Mouse (Mus musculus): Measurements from ENCODE around the gene Nfe2.
"Not testable (repeated sequence)": the region's sequence is repeated elsewhere in the genome, so short reads cannot be mapped to it uniquely, and the experiment has no call there.

The Nfe2 gene

GRCm38 (mm10) chr15:103290417-103290816 lies 32.2 kb upstream of the Nfe2 start:
- no peak for DNase-seq

DNA sequence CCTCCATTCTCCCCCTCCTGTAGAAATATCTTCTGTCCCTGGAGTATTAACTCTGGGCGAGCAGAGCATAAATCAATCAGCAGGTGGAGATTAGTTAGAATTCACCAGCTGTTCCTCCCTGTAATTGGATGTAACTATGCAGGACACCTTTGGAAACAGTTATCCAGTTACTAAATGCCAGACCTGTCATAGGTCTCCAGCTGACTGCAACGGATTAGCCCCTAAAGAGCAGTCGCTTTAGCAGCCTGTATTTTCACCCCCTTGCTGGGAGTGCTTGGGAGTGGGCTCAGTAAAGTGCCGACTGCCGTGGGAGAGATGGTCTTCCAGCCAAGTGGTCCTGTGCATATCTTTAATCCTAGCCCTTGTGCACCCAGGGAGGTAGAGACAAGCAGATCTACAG lies 31.4 kb upstream of the Nfe2 start:
- no peak for DNase-seq

DNA sequence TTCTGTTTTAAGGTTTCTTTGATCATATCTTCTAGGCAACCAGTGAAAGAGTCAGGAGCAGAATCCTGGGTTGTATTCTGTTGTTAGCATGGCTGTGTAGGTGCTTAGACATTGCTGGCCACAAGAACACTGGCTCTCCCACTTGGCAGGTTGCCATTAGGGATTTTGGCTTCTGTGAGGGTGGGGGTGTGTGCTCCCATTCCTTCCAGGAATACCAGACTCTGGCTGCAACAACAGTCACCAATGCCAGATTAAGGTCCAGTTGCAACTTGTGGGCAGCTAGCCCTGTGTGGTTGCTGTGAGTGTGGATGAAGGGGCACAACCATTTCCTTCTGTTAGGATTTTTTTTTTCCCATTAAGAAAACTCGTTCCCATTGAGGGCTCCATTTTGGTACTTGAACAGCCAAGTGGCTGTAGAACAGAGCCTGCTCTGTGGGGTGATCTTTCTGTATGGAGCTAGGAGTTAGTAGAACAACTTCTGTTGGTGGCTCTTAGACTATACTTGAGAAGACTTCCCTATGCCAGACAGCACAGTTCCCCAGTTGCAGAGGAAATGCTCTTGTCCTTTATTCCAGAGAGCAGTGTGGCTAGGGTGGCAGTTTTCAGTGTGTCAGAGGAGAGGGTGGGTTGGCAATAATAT lies 27.7 kb upstream of the Nfe2 start:
- DNase-seq = no peak

GRCm38 (mm10) chr15:103284647-103285046 lies 26.4 kb upstream of the Nfe2 start:
- DNase-seq = no peak

GRCm38 (mm10) chr15:103284066-103284465 lies 25.9 kb upstream of the Nfe2 start:
- peak; percentile 33 to 42 for DNase-seq

DNA sequence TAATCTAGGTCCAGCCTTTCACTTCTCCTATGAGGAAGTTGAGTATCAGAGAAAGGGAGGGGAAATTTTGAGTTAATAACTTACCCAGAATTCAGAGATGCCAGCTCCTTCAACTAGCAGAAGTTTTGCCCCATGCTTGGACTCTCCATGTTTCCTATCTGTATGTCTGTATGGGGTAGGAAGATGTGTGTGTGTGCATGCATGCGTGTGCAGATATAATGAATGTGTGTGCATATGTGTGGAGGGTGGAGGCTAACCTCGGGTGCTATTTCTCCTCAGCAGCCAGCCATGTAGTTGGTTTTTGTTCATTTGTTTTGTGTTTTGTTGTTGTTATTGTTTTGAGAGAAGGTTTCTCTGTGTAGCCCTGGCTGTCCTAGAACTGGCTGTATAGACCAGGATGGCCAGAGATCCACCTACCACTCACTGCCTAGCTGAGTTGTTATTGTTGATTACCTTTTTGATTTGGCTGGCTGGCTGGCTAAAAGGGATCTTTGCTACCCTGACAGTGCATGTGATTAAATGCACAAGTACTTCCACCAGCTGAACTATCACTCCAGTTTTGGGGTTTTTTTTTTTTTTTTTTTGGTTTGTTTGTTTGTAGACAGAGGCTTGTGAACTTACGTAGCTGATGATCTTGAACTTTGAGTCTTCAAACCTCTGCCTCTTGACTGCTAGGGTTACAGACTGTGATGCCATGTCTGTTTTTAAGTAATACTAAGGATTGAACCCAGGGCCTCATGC lies 23.4 kb upstream of the Nfe2 start:
- DNase-seq = no peak

- no peak for DNase-seq
Measured at GRCm38 (mm10) chr15:103280817-103281464, 22.7 kb upstream of the Nfe2 start.

DNA sequence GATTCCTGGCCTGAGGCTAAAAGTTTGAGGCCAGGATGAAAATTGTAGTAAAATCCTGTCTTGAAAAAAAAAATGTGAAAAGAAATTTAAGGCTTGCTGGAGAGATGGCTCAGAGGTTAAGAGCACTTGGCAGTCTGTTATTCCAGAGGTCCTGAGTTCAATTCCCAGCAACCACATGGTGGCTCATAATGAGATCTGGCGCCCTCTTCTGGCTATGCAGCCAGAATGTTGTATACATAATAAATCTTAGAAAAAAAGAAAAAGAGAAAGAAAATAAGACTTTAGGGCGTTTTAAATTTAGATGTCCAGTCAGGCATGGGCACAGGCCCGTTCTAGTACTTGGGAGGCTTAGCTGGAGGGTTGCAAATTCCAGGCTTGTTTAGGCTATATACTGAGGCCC lies 21.5 kb upstream of the Nfe2 start:
- peak; percentile 27 to 32 for DNase-seq

DNA sequence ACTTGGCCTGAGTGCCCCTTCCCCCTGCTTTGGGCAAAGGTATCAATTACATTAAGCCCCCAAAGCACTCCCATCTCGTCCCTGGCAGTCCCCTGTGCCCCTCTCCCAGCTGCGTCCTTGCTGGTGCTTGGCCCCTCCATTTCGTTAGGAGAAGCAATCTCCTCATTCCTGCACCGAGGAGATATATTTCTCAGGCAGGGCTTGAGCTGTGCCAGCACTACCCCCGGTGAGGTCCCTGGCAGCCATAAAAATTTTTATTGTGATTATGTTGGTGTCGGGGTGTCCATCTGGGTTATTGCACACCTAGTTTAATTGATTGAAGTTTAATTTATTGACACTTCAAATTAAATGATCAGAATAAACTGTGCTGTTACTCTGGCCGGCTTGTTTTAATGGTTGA lies 19.7 kb upstream of the Nfe2 start:
- no peak for DNase-seq

- DNase-seq = not testable (repeated sequence)
Measured at GRCm38 (mm10) chr15:103275943-103276342, 17.7 kb upstream of the Nfe2 start.

DNA sequence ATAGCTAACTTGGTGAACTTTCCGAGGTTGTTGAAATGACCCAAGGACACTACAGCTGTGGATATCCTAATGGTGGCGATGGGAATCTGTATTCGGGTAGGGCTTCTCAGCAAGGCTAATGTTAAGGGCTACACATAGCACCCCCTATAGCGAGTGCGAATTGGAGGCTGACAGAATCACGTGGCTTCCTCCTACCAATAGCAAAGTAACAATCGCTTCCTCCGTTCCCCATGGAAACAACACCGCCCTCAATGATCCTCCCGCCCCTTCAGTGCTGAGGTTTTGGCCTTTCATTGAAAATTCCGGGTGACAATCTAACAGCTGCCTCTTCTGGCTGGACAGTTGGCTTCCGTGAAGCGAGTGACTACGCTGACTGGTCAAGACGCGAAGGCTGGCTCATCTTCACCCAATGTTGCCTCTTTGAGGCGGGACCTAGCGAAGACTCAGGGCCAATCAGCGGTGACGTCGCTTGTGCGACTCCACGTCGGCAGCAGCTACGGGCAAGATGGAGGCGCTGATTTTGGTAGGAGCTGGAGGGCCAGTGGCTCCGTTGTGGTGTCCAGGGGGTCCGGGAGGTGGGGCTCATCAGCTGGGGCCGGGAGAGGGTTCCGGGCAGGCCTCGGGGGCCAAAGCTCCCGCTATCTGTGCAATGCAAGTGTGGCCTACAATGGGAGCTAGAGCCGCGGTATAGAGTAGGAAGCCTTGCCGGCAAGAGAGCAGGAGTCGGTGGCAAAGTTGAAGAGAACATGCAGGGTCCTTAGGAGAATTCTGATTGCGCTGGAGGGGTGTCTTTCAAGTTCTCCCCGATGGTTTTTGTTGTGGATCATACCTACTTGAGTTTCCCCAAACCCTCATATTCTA lies 14.4 kb upstream of the Nfe2 start, which contains the start of gene Copz1:
Gene Copz1, plus strand, starts transcription at position 296 of the 861 bp plus-strand sequence.
- peak; percentile 86 to 95 for DNase-seq

- DNase-seq = no peak
Measured at GRCm38 (mm10) chr15:103268903-103269302, 10.7 kb upstream of the Nfe2 start.

- no peak for DNase-seq
Measured at GRCm38 (mm10) chr15:103264794-103265193, 6.6 kb upstream of the Nfe2 start.

GRCm38 (mm10) chr15:103259989-103260388 lies 1.8 kb upstream of the Nfe2 start:
- DNase-seq = no peak

DNA sequence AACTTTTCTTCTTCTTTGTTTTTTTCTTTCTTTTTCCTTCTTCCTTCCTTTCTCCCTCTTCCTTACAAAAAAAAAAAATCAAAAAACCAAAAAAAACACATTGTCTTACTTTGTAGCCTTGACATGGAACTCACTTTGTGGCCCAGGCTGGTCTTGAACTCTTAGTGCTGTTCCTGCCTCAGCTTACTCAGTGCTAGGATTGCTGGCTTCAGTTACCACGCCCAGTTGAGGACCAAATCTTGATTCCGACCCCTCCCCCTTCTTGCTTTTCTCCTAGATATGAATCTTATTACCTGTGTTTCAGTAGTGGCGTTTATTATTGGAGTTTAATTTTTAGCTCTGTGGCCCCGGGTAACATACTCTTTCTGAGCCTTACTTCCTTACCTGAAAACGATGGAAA lies 959 bp upstream of the Nfe2 start:
- no peak for DNase-seq

GRCm38 (mm10) chr15:103256210-103256986 lies 1.8 kb downstream of the Nfe2 start:
- DNase-seq = no peak

- DNase-seq = peak; percentile 52 to 58
Measured at GRCm38 (mm10) chr15:103255169-103255568, 3.0 kb downstream of the Nfe2 start.

DNA sequence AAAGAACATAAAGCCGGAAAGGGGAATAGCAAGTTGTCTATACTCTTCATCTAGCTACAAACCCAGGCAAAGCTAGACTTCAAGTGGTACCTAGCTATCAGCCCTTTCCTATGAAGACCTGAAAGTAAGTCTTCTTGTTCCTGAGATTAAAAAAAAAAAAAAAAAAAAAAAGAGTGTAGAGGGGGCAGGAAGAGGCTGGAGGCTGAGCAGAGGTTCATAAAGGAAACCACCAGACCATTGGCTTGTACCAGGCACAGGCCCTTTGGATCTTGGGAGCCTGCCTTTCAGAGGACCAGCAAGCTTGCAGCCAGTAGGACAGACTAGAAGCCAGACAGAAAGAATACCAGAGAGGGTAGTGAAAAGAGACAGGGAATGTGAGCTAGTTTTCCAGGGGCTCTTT lies 4.9 kb downstream of the Nfe2 start:
- no peak for DNase-seq

- DNase-seq = no peak
Measured at GRCm38 (mm10) chr15:103252660-103253059, 5.5 kb downstream of the Nfe2 start.

DNA sequence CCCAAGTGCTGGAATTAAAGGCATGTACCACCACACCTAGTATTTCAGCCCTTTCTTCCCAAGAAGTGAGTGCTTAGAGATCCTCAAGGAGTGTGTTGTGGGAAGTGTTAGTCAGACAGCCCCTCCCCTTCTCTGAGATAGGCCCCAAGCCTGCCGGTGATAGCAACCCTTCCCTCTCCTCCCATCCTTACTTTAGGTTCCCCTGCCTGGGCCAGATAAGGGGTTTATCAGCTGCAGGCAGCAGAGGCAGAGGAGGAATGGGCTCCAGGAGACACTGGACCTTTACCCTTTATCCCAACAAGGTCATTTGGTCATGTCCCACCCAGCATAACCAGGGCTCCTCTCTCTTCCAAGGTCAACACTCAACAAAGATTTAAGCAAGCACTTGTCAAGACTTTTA lies 6.6 kb downstream of the Nfe2 start:
- DNase-seq = no peak

DNA sequence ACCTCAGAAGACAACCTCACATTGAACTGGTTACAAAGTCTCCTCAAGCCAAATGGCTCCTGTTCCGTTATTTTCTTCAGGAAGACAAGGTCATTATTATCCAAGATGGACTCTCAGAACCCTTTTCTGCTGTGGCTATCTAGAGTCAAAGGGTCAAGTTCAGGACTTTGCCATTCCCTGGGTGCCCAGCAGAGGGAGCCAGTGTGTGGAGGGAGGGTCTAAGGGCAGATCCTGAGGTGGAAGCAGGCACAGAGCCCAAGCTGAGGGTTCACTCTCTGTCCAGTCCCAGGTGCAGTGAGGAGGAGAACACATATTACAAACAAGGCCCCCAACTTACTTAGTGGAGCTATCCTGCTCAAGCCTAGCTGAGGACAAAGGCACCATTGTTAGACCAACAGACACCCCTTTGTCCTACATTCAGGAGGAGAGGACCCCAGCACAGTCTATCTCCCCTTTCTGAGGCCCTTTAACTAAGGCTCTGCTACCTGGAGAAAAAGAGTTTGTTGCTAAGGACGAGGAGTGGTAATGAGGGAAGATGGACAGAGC lies 7.9 kb downstream of the Nfe2 start:
- DNase-seq = peak; percentile 71 to 77

GRCm38 (mm10) chr15:103249511-103249910 lies 8.7 kb downstream of the Nfe2 start:
- not testable (repeated sequence) for DNase-seq
